Mouse (Mus musculus) ES-E14 (cell line): ENCODE measurements around the gene Spsb4.

Experiments used
- CHD2 ChIP-seq: IDR thresholded peaks from 2 replicates; pipeline ENCODE4 v1.6.1; 2014; ENCODE audit warnings: mild to moderate bottlenecking, low read depth, low read length, inconsistent platforms
- HCFC1 ChIP-seq: IDR thresholded peaks from 2 replicates; pipeline ENCODE4 v1.6.1; 2012; ENCODE audit warnings: low read length, inconsistent platforms, borderline replicate concordance; ENCODE audit not compliant: insufficient read depth
- MAFK ChIP-seq: IDR thresholded peaks from 2 replicates; pipeline ENCODE4 v1.6.1; 2014; ENCODE audit warnings: mild to moderate bottlenecking, low read depth, low read length, inconsistent platforms; ENCODE audit not compliant: insufficient read depth
- ZC3H11A ChIP-seq: IDR thresholded peaks from 2 replicates; pipeline ENCODE4 v1.6.1; 2012; ENCODE audit warnings: low read depth, mild to moderate bottlenecking, inconsistent platforms, low read length, borderline replicate concordance

GRCm38 (mm10) chr9:97013698-97014097 lies 4.9 kb downstream of the Spsb4 start:
- TF ChIP-seq HCFC1 (no peak), CHD2 (no peak), ZC3H11A (no peak), MAFK (no peak)
